Mouse (Mus musculus) heart, postnatal 36 days (tissue): ENCODE measurements around the gene Rps27a. TPM values are rescaled to one million over a fixed set of nuclear protein-coding genes. Genes with fewer than 3 reads are reported as not detected.
A peak's percentile ranks its signal among the peaks of the same experiment; 100 is the strongest.

Source experiments
- DNase-seq, 2 experiments: peaks; one replicate each; pipeline ENCODE4 v3.0.0; 2021 to 2022
- intact Hi-C: fragments of 180-260 bp; cut with DNase I; formaldehyde crosslinking; loops from one replicate; pipeline ENCODE4 v1.15.1; 2025
- total RNA-seq, 2 experiments: library from RNA; stranded (reverse); gene quantifications; 2 replicates each; pipeline ENCODE4 v1.2.3; 2021

Gene Rps27a
- total RNA-seq, 2 experiments from 2014 or later, result 456 to 501 TPM

DNA sequence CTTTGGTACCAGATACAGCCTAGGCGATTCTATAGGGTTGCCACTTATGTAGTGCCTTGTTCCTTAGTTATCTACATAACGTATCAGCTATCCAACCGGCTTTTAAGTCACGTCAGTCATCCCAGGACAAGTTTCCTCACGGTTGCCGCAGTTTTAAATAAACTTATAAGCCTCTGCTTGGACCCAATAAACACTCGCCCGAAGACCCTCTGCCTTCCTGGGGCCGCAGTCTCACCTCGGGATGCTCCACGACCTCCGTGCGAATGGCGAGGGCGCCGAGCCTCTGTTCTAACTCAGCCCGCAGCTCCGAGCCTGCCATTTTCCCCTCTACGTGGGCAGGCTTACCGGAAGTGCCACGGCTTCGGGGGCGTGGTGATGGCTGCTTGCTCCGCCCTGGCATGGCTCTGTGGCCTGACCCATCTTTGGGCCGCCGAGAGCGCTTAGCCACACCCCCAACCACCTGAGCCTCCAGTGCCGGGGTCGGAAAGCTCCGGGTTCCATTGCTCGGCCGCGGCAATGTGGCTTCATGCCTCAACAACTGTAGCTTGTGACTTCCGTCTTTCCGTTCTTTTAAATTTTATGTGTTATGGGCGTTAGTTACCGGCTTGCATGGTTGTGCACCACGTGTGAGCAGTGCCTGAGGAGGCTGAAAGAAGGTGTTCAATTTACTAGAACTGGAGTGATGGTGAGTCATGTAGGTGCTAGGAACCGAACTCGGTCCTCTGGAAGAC, 33.1 kb downstream of the Rps27a start, which contains the start of gene Prorsd1:
Gene Prorsd1, minus strand, starts transcription at position 352 of the 731 bp plus-strand sequence.
- intact Hi-C loops, result no loop called here
- peak; percentile 87 to 88 for DNase-seq

DNA sequence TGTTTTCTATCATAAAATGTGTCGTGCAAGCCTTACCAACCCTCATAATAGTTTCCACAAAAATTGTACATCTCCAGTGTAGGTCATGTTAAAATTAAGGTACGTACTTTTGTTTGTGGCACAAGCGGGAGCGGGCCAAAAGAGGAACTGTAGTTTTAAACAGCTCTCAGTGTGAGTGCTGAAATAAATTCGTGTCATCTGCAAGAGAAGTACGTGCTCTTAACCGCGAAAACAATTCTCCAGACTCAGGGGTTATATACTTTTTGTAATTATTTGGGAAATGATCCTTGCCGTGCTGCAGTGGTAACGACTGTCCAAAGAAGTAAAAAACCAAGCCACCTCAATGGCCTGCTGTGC, 33.6 kb downstream of the Rps27a start:
- intact Hi-C loops, result no loop called here
- DNase-seq, result no peak

DNA sequence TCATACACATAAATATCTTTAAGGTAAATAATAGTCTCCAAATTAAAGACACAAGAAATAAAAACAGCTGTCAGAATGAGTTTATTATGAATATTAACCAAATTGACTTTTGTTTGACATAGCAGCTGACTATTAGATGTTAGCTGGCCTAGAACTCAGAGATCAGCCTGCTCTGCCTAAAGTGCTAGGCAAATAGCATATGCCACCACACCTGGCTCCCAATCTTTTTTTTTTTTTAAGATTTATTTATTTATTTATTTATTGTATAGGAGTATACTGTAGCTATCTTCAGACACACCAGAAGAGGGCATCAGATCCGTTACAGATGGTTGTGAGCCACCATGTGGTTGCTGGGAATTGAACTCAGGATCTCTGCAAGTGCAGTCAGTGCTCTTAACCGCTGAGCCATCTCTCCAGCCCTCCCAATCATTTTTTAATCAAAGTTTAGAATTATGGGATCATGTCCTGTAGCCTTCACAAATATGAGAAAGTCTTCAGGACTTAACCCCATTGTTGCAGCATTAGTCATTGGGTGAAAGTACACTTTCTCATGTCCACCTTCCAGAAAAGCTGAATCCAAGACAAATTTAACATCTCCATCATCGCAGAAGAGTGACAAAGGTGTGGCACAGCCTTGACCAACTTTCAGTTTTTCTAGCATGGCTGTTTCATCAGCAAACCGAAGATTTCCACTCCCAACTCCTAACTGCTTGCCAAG, 34.9 kb downstream of the Rps27a start:
- intact Hi-C loops, result no loop called here

DNA sequence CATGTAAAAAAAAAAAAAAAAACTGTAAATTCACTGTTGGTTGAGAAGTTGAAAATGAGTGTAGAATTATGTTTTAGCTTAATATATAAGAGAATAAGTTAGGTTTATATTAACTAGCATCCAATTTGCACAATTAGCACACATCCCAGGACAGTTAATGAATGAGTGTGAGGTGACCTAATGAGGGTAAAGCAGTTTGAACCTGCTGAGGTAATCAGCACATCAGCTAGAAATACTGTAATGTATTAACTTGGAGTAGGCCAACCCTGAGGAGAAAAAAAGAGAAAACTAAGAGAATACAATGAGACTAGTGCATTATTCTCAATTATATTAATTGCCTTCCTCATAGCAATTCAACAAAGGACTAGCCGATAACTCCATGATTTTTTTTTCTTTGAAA, 38.5 kb downstream of the Rps27a start:
- intact Hi-C loops, result no loop called here
- DNase-seq, result no peak

More for the DNA sequence above, 34.9 kb downstream of the Rps27a start:
- no peak for DNase-seq

DNA sequence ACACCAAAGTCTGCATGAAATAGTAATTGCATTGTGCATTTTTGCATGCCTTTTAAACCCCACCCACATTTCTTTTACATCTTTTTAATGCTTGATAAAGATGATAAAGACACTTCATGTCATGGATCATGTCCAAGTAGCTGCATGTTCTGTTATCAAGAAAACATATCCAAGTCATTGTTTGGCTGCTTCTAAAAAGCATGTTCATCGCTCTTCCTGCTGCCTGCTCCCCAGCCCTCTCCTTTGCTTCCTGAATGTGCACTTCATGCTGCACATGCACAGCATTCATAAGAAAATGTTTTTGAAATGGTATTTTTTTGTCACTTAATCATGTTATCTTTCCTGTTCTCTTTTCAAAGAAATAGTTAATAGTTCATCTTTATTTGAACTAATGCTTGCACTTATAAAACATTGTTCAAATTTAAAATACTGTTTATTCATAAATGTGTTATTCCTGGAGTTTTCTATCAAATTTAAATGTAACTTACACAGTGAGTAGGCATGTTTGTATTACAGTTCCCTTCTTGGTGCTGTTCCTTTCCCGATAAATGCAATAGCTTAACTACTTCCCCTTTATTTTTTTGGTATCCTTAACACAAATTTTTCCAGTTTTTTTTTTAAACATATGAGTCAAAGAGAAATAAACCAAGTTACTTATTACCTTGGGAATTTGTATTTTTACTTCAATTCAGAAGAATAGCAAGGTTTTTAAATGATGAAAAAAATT, 42.8 kb downstream of the Rps27a start:
- intact Hi-C loops, result no loop called here
- DNase-seq, result no peak

DNA sequence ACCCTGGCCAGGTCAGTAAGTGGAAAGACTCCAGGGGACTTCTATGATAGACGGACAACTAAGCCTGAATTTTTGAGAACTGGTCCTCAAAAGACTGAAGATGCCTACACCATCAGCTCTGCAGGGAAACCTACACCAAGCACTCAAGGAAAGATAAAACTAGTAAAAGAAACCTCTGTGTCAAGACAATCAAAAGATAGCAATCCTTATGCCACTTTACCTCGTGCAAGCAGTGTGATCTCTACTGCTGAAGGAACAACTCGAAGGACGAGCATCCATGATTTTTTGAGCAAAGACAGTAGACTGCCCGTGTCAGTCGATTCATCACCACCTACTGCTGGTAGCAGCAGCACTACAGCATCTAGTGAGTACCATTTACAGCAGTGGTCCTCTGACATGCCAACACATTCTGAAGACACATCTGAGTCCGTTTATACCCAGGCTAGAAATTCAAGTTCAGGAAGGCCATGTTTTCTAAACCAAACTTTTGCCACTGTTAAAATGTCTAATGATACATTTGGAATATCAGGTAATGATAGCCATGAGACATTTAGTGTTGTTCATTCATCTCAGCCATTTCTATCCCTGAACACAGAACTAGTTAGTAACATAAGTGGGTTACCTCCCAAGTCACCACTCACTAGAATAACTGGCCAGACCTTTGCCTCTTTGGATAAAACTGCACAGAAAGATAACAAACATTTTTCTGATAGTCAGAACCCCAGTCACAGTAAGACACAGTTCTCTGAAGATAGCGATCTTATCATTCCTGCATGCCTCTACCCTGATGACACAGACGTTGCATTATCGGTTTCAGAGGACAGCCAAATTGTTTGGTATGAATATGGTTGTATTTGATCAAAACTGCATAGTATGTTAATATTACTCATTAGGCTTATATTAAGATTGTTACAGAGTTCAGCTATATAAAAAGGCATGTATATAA, 43.7 kb downstream of the Rps27a start:
- no peak for DNase-seq
- intact Hi-C loops, result no loop called here

DNA sequence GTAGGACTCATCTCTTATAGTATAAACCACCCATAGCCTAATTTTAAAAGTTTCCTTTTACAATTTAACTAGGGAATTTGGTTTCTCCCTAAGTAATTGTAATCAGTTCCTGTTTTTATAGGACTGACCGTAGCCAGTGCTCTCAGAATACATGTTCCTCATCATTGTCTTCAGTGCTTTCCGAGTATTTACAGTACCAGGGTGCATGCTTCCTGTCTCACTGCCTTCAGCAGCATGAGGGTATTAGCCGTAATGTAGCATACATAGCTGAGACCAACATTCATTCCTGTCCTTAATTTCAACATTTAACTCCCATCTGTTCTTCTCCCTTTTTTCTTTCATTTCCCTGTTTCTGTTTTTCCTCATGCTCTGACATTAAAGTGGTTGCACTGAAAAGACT, 50.9 kb downstream of the Rps27a start:
- DNase-seq, result no peak
- intact Hi-C loops, result no loop called here

Other genes with a start within 250 kb of the Rps27a start
- 10 to 100 TPM in 1 of 2 experiments, 1 to 10 TPM in 1; 7.7 to 10.3 TPM for gene Ccdc88a, start 174.5 kb downstream of the Rps27a start, total RNA-seq
- 10 to 100 TPM; 19.0 to 20.9 TPM for gene Prorsd1, start 33.1 kb downstream of the Rps27a start, total RNA-seq
- 10 to 100 TPM; 53.1 to 64.2 TPM for gene Mtif2, start 21.7 kb downstream of the Rps27a start, total RNA-seq
- not detected for gene Clhc1, start 159 bp downstream of the Rps27a start, total RNA-seq
- 10 to 100 TPM; 91.7 to 95.2 TPM for gene Rtn4, start 144.8 kb upstream of the Rps27a start, total RNA-seq